Mouse (Mus musculus): ENCODE measurements around the gene Cemip.

DNA sequence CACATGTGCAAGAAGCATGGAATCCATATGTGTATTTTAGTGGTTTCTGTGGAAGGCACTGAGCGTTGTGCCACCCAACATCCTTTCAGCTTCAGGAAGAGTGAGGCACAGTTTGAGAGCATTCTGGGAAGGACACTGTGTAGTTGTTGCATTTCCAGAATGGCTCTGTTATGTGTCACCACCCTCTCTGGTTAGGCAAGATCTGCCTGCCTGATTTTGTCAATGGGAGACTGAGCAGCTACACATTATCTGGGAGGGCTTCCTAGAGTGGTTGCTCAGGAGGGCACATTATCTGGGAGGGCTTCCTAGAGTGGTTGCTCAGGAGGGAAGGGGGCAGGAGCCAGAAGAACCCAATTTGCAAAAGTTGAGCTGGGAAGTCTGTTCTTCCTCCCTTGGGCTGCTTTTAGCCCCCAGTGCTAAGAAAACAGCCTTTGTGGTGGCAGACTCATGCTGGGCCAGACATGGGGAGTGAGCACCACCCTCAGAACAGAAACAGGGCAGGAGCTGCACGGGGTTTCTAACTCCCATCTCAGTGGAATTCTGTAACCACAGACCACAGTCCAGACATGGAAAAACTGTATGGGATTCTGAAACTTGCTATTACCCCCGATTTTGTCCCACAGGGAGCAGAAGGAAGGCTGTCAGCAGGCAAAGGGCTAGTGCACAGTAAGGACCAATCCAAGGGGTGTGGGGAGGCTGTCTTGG, 147.1 kb downstream of the Cemip start:
- TF ChIP-seq CTCF (IDR thresholded peaks at IDR 0.05; ENCODE audit: insufficient read depth, low read length) (no peak), POLR2A (IDR thresholded peaks at IDR 0.05; ENCODE audit: borderline replicate concordance, extremely low read depth, low read depth, low read length) (no peak)

Data from lung, adult 2 months (tissue).